Mouse (Mus musculus): ENCODE measurements at regions not wholly inside any gene's neighbourhood (a gene's known extent, or its start where the extent isn't known, plus 50 kb on each side); places are given as distances from the start of the nearest gene placed in this dataset.

- H3K9ac ChIP-seq (ENCODE audit: low read length): no peak overlapping the region
- H3K36me3 ChIP-seq (ENCODE audit: control insufficient read depth, insufficient read depth, low read length): no peaks in the 10 kb centered on the region
- 23% methylated on average over 7 of the region's 7 CpGs for WGBS
- no peak overlapping the region for H3K4me3 ChIP-seq (ENCODE audit: low read length)
- no peaks in the 10 kb centered on the region for H3K27me3 ChIP-seq (ENCODE audit: control insufficient read depth, insufficient read depth, low read depth, low read length)
- peaks cover 3% of the 10 kb centered on the region for H3K4me1 ChIP-seq (replicated peaks; ENCODE audit: control insufficient read depth, insufficient read depth, low read length)
- H3K9me3 ChIP-seq (ENCODE audit: control insufficient read depth, low read length): no peaks in the 10 kb centered on the region
- no peak overlapping the region for H3K4me2 ChIP-seq (ENCODE audit: low read depth, low read length)
- no peak overlapping the region for H3K27ac ChIP-seq (ENCODE audit: low read length)
- no peak for ATAC-seq (ENCODE audit: low read depth)
Observed at GRCm38 (mm10) chr3:66592259-66592658, 295.6 kb upstream of the Veph1 start.

- H3K27ac ChIP-seq (ENCODE audit: low read length): no peak overlapping the region
- H3K9ac ChIP-seq (ENCODE audit: low read length): no peak overlapping the region
- H3K27me3 ChIP-seq (ENCODE audit: control insufficient read depth, insufficient read depth, low read depth, low read length): no peaks in the 10 kb centered on the region
- no peaks in the 10 kb centered on the region for H3K36me3 ChIP-seq (ENCODE audit: control insufficient read depth, insufficient read depth, low read length)
- H3K4me1 ChIP-seq (replicated peaks; ENCODE audit: control insufficient read depth, insufficient read depth, low read length): peaks cover 3% of the 10 kb centered on the region
- H3K4me2 ChIP-seq (ENCODE audit: low read depth, low read length): peak overlapping the region; percentile 10; the same call in 1 of the 2 replicates
- H3K9me3 ChIP-seq (ENCODE audit: control insufficient read depth, low read length): no peaks in the 10 kb centered on the region
- 45% methylated on average over 7 of the region's 7 CpGs for WGBS
- H3K4me3 ChIP-seq (ENCODE audit: low read length): no peak overlapping the region
- no peak for ATAC-seq (ENCODE audit: low read depth)
Observed at GRCm38 (mm10) chr3:66590775-66591174, 294.1 kb upstream of the Veph1 start.

- no peak overlapping the region for H3K27ac ChIP-seq (ENCODE audit: low read length)
- H3K4me1 ChIP-seq (replicated peaks; ENCODE audit: control insufficient read depth, insufficient read depth, low read length): peaks cover 3% of the 10 kb centered on the region
- H3K9ac ChIP-seq (ENCODE audit: low read length): no peak overlapping the region
- H3K4me2 ChIP-seq (ENCODE audit: low read depth, low read length): no peak overlapping the region
- no peaks in the 10 kb centered on the region for H3K27me3 ChIP-seq (ENCODE audit: control insufficient read depth, insufficient read depth, low read depth, low read length)
- no peak overlapping the region for H3K4me3 ChIP-seq (ENCODE audit: low read length)
- no peak for ATAC-seq (ENCODE audit: low read depth)
- no peaks in the 10 kb centered on the region for H3K36me3 ChIP-seq (ENCODE audit: control insufficient read depth, insufficient read depth, low read length)
- H3K9me3 ChIP-seq (ENCODE audit: control insufficient read depth, low read length): no peaks in the 10 kb centered on the region
- WGBS: 80% methylated on average over 4 of the region's 4 CpGs
Observed at GRCm38 (mm10) chr3:66589483-66589882, 292.8 kb upstream of the Veph1 start.

GRCm38 (mm10) chr3:66584831-66585230 is 288.2 kb upstream of the Veph1 start:
- Histone ChIP-seq H3K4me2 (ENCODE audit: low read depth, low read length) (no peak overlapping the region), H3K27ac (ENCODE audit: low read length) (no peak overlapping the region)
- 84% methylated on average over 9 of the region's 9 CpGs for WGBS

GRCm38 (mm10) chr3:66584101-66584500 is 287.5 kb upstream of the Veph1 start:
- no peak overlapping the region for H3K4me3 ChIP-seq (ENCODE audit: low read length)
- no peak overlapping the region for H3K27ac ChIP-seq (ENCODE audit: low read length)
- 91% methylated on average over 5 of the region's 5 CpGs for WGBS
- ATAC-seq (ENCODE audit: low read depth): no peak
- H3K9me3 ChIP-seq (ENCODE audit: control insufficient read depth, low read length): no peaks in the 10 kb centered on the region
- H3K27me3 ChIP-seq (ENCODE audit: control insufficient read depth, insufficient read depth, low read depth, low read length): no peaks in the 10 kb centered on the region
- no peak overlapping the region for H3K4me2 ChIP-seq (ENCODE audit: low read depth, low read length)
- H3K4me1 ChIP-seq (replicated peaks; ENCODE audit: control insufficient read depth, insufficient read depth, low read length): no peaks in the 10 kb centered on the region
- H3K36me3 ChIP-seq (ENCODE audit: control insufficient read depth, insufficient read depth, low read length): no peaks in the 10 kb centered on the region
- no peak overlapping the region for H3K9ac ChIP-seq (ENCODE audit: low read length)

More at GRCm38 (mm10) chr3:66584831-66585230, 288.2 kb upstream of the Veph1 start:
- Histone ChIP-seq H3K4me1 (replicated peaks; ENCODE audit: control insufficient read depth, insufficient read depth, low read length) (no peaks in the 10 kb centered on the region), H3K27me3 (ENCODE audit: control insufficient read depth, insufficient read depth, low read depth, low read length) (no peaks in the 10 kb centered on the region), H3K9me3 (ENCODE audit: control insufficient read depth, low read length) (no peaks in the 10 kb centered on the region), H3K36me3 (ENCODE audit: control insufficient read depth, insufficient read depth, low read length) (no peaks in the 10 kb centered on the region), H3K4me3 (ENCODE audit: low read length) (no peak overlapping the region), H3K9ac (ENCODE audit: low read length) (no peak overlapping the region)
- ATAC-seq (ENCODE audit: low read depth): no peak

DNA sequence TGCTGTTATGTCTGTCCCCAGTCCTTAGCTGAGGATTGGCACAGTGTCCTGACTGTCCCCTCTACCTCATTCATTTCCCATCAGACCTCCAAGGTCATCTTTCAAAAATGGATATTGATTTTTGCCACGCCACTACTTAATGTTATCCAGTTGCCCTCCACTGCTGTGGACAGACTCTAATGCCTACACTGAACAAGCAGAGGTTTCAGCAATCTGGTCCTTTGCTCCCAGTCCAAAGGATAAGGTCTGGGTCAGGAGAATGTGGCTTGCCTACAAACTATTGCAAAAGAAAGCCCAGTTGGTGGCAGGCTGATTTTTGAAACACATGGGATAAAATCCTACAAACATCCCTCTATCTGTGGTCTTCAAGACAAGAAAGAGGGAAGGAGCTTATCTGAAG is 280.0 kb upstream of the Veph1 start:
- Histone ChIP-seq H3K4me2 (ENCODE audit: low read depth, low read length) (no peak overlapping the region), H3K9ac (ENCODE audit: low read length) (no peak overlapping the region), H3K4me1 (replicated peaks; ENCODE audit: control insufficient read depth, insufficient read depth, low read length) (no peaks in the 10 kb centered on the region), H3K4me3 (ENCODE audit: low read length) (no peak overlapping the region), H3K27me3 (ENCODE audit: control insufficient read depth, insufficient read depth, low read depth, low read length) (no peaks in the 10 kb centered on the region), H3K9me3 (ENCODE audit: control insufficient read depth, low read length) (no peaks in the 10 kb centered on the region), H3K36me3 (ENCODE audit: control insufficient read depth, insufficient read depth, low read length) (no peaks in the 10 kb centered on the region), H3K27ac (ENCODE audit: low read length) (no peak overlapping the region)
- ATAC-seq (ENCODE audit: low read depth): no peak
- WGBS: 70% methylated on average over 1 of the region's 1 CpGs

DNA sequence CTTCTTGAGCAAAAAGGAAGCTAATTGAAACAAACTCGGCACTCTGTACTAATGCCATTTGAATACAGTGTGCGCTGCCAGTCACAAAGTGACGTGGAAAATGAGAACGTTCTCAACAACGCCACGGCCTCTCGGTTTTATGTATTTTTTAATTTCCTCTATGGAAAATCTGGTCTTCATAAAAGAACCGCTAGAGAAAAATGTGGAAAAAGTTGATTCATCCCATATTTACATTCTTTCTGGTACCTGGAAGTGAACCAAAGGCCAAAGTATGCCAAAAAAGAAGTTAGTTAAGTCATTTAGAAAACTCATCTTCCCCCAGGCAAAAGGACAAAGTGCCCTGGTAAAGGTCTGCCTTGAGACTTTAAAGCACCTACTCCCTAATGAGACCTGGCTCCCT is 277.7 kb upstream of the Veph1 start:
- no peak for ATAC-seq (ENCODE audit: low read depth)
- no peaks in the 10 kb centered on the region for H3K9me3 ChIP-seq (ENCODE audit: control insufficient read depth, low read length)
- H3K4me1 ChIP-seq (replicated peaks; ENCODE audit: control insufficient read depth, insufficient read depth, low read length): no peaks in the 10 kb centered on the region
- no peak overlapping the region for H3K4me2 ChIP-seq (ENCODE audit: low read depth, low read length)
- WGBS: 79% methylated on average over 8 of the region's 8 CpGs
- H3K27ac ChIP-seq (ENCODE audit: low read length): no peak overlapping the region
- H3K27me3 ChIP-seq (ENCODE audit: control insufficient read depth, insufficient read depth, low read depth, low read length): no peaks in the 10 kb centered on the region
- H3K4me3 ChIP-seq (ENCODE audit: low read length): no peak overlapping the region
- no peak overlapping the region for H3K9ac ChIP-seq (ENCODE audit: low read length)
- H3K36me3 ChIP-seq (ENCODE audit: control insufficient read depth, insufficient read depth, low read length): no peaks in the 10 kb centered on the region

GRCm38 (mm10) chr3:66572887-66573519 is 276.4 kb upstream of the Veph1 start:
- Histone ChIP-seq H3K27me3 (ENCODE audit: control insufficient read depth, insufficient read depth, low read depth, low read length) (no peaks in the 10 kb centered on the region), H3K4me1 (replicated peaks; ENCODE audit: control insufficient read depth, insufficient read depth, low read length) (no peaks in the 10 kb centered on the region), H3K9me3 (ENCODE audit: control insufficient read depth, low read length) (no peaks in the 10 kb centered on the region), H3K36me3 (ENCODE audit: control insufficient read depth, insufficient read depth, low read length) (no peaks in the 10 kb centered on the region), H3K9ac (ENCODE audit: low read length) (no peak overlapping the region), H3K4me3 (ENCODE audit: low read length) (no peak overlapping the region), H3K4me2 (ENCODE audit: low read depth, low read length) (no peak overlapping the region), H3K27ac (ENCODE audit: low read length) (no peak overlapping the region)
- 80% methylated on average over 12 of the region's 12 CpGs for WGBS
- no peak for ATAC-seq (ENCODE audit: low read depth)

DNA sequence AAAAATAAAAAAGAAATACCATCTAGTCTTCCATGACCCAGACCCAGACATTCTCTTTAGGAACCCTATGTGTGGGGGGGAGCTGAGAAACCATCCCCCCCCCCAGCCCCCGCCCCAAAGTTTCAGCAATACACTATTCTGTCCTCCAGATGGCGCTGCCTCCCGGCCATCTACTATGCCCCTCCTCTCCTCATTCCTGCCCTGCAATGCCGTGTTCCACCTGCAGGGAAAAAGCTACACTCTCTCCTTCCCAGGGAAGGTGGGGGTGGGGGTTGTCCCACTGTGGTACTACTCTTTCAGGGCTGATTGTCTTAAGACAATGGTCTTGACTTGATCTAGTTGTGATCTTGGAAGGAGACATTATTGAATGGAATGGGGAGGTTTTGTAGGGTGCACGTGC is 273.7 kb upstream of the Veph1 start:
- no peaks in the 10 kb centered on the region for H3K27me3 ChIP-seq (ENCODE audit: control insufficient read depth, insufficient read depth, low read depth, low read length)
- no peak overlapping the region for H3K4me3 ChIP-seq (ENCODE audit: low read length)
- H3K9me3 ChIP-seq (ENCODE audit: control insufficient read depth, low read length): no peaks in the 10 kb centered on the region
- no peaks in the 10 kb centered on the region for H3K36me3 ChIP-seq (ENCODE audit: control insufficient read depth, insufficient read depth, low read length)
- H3K27ac ChIP-seq (ENCODE audit: low read length): no peak overlapping the region
- no peak overlapping the region for H3K4me2 ChIP-seq (ENCODE audit: low read depth, low read length)
- 80% methylated on average over 5 of the region's 5 CpGs for WGBS
- no peaks in the 10 kb centered on the region for H3K4me1 ChIP-seq (replicated peaks; ENCODE audit: control insufficient read depth, insufficient read depth, low read length)
- no peak for ATAC-seq (ENCODE audit: low read depth)
- no peak overlapping the region for H3K9ac ChIP-seq (ENCODE audit: low read length)

Data from lung, embryonic 16.5 days (tissue).